Mouse (Mus musculus) thymus, adult 2 months (tissue): ENCODE results near the gene Zfp414. TPM values are rescaled to one million over a fixed set of nuclear protein-coding genes. Genes with fewer than 3 reads are reported as not detected.

Experiments
- DNase-seq: peaks from one replicate; pipeline ENCODE4 v3.0.0; 2021
- H3K27ac ChIP-seq: fragments of 200-500 bp; 2 replicates; pipeline ENCODE4 v1.5.1; 2012; ENCODE audit warnings: low read length, control low read depth; ENCODE audit not compliant: control insufficient read depth, insufficient read depth
- H3K27me3 ChIP-seq: fragments of 200-500 bp; 2 replicates; pipeline ENCODE4 v1.6.1; 2012; ENCODE audit warnings: mild to moderate bottlenecking, low read length, moderate library complexity, mixed read lengths; ENCODE audit not compliant: control insufficient read depth, insufficient read depth
- H3K36me3 ChIP-seq: fragments of 200-500 bp; 2 replicates; pipeline ENCODE4 v1.6.1; 2012; ENCODE audit warnings: mild to moderate bottlenecking, low read length, moderate library complexity; ENCODE audit not compliant: control insufficient read depth, insufficient read depth
- H3K4me1 ChIP-seq: fragments of 200-500 bp; replicated peaks from 2 replicates; pipeline ENCODE4 v1.6.1; 2012; ENCODE audit warnings: low read length; ENCODE audit not compliant: control insufficient read depth, insufficient read depth
- H3K4me3 ChIP-seq: fragments of 200-500 bp; 2 replicates; pipeline ENCODE4 v1.5.1; 2012; ENCODE audit warnings: mild to moderate bottlenecking, low read length, control low read depth, moderate library complexity; ENCODE audit not compliant: control insufficient read depth, insufficient read depth
- CTCF ChIP-seq: fragments of 200-500 bp; IDR thresholded peaks from 2 replicates; pipeline ENCODE4 v1.5.1; 2012; ENCODE audit warnings: mild to moderate bottlenecking, control low read depth, low read length, moderate library complexity, borderline replicate concordance; ENCODE audit not compliant: control insufficient read depth, poor library complexity, insufficient read depth; ENCODE audit errors: extremely low read depth
- POLR2A ChIP-seq: fragments of 200-500 bp; IDR thresholded peaks from 2 replicates; pipeline ENCODE4 v1.6.1; 2012; ENCODE audit warnings: mild to moderate bottlenecking, low read length, control low read depth, moderate library complexity; ENCODE audit not compliant: control insufficient read depth, poor library complexity, insufficient read depth; ENCODE audit errors: extremely low read depth
- WGBS: fragments of 180-500 bp; shearing (Covaris S2); methylation state at CpG from one replicate; pipeline ENCODE4 v1.1.7; 2018; 5-methylcytosine and 5-hydroxymethylcytosine counted together
- polyA plus RNA-seq: library from polyadenylated mRNA; depleted of rRNA; stranded (reverse); fragments of >200 nt; gene quantifications from 2 replicates; pipeline ENCODE4 v1.2.3, GENCODE M21; 2012; rRNA removed

The Zfp414 gene
- polyA plus RNA-seq, 1 experiment = 145 TPM

- Histone ChIP-seq H3K36me3 (peaks cover 20% of the 10 kb centered on the region), H3K4me3 (no peak overlapping the region), H3K4me1 (no peaks in the 10 kb centered on the region), H3K27me3 (no peaks in the 10 kb centered on the region), H3K27ac (no peak overlapping the region)
- TF ChIP-seq CTCF (no peak), POLR2A (no peak)
- no peak for DNase-seq
- 100% methylated on average over 2 of the region's 2 CpGs for WGBS
Measured at GRCm38 (mm10) chr17:33676086-33676485, 47.2 kb downstream of the Zfp414 start.

GRCm38 (mm10) chr17:33678771-33679170 is 49.9 kb downstream of the Zfp414 start:
- Histone ChIP-seq H3K4me3 (no peak overlapping the region), H3K27ac (no peak overlapping the region), H3K36me3 (peaks cover 20% of the 10 kb centered on the region), H3K4me1 (no peaks in the 10 kb centered on the region; the same call in 1 of the 2 replicates), H3K27me3 (no peaks in the 10 kb centered on the region)
- DNase-seq = no peak
- TF ChIP-seq POLR2A (no peak), CTCF (no peak)

Other genes starting within 250 kb of the Zfp414 start
- 5.9 and 6.3 TPM in 2 replicates for gene Zfp101, start 234.4 kb upstream of the Zfp414 start, polyA plus RNA-seq
- 0.18 and 0.27 TPM in 2 replicates for gene Actl9, start 196.2 kb upstream of the Zfp414 start, polyA plus RNA-seq
- gene Adamts10, start 104.9 kb upstream of the Zfp414 start, polyA plus RNA-seq = 116 and 130 TPM in 2 replicates
- gene Myo1f, start 73.4 kb upstream of the Zfp414 start, polyA plus RNA-seq = 12.4 and 14.9 TPM in 2 replicates
- gene Pram1, start 9.0 kb downstream of the Zfp414 start, polyA plus RNA-seq = 0.53 and 1.5 TPM in 2 replicates
- gene Hnrnpm, start 57.8 kb downstream of the Zfp414 start, polyA plus RNA-seq = 217 and 220 TPM in 2 replicates
- gene March2, start 89.6 kb downstream of the Zfp414 start, polyA plus RNA-seq = 119 and 120 TPM in 2 replicates
- gene Rab11b, start 131.4 kb downstream of the Zfp414 start, polyA plus RNA-seq = 464 and 542 TPM in 2 replicates
- 23.0 TPM in 2 replicates for gene Angptl4, start 152.7 kb downstream of the Zfp414 start, polyA plus RNA-seq
- 19.9 and 29.3 TPM in 2 replicates for gene Kank3, start 181.4 kb downstream of the Zfp414 start, polyA plus RNA-seq
- gene Rps28, start 195.5 kb downstream of the Zfp414 start, polyA plus RNA-seq = 678 and 707 TPM in 2 replicates
- 305 and 382 TPM in 2 replicates for gene Ndufa7, start 195.5 kb downstream of the Zfp414 start, polyA plus RNA-seq
- 28.7 and 32.9 TPM in 2 replicates for gene Cd320, start 214.0 kb downstream of the Zfp414 start, polyA plus RNA-seq
- 3.0 TPM in 1 of 2 replicates, not detected in the other for gene Gm7029, start 244.7 kb downstream of the Zfp414 start, polyA plus RNA-seq